Mouse (Mus musculus) hindbrain, embryonic 12.5 days (tissue): ENCODE results near the gene Bcl2l11. TPM values are rescaled to one million over a fixed set of nuclear protein-coding genes. Genes with fewer than 3 reads are reported as not detected.

Source experiments
- ATAC-seq: fragments of 200-750 bp; cut with Nextera tagmentation; 2 replicates; pipeline ENCODE4 v1.8.0; 2017; ENCODE audit warnings: moderate TSS enrichment; ENCODE audit not compliant: low FRiP score
- H3K27ac ChIP-seq: fragments of 300-500 bp; sonication (generic); 2 replicates; pipeline ENCODE4 v1.5.1; 2016; ENCODE audit warnings: mild to moderate bottlenecking
- H3K27me3 ChIP-seq: fragments of 300-500 bp; sonication (generic); 2 replicates; pipeline ENCODE4 v1.6.1; 2016; ENCODE audit warnings: mild to moderate bottlenecking
- H3K36me3 ChIP-seq: fragments of 300-500 bp; sonication (generic); 2 replicates; pipeline ENCODE4 v1.6.1; 2016; ENCODE audit warnings: mild to moderate bottlenecking
- H3K4me1 ChIP-seq: fragments of 300-500 bp; sonication (generic); 2 replicates; pipeline ENCODE4 v1.6.1; 2016
- H3K4me2 ChIP-seq: fragments of 300-500 bp; sonication (generic); replicated peaks from 2 replicates; pipeline ENCODE4 v1.6.1; 2016; ENCODE audit warnings: mild to moderate bottlenecking
- H3K4me3 ChIP-seq: fragments of 300-500 bp; sonication (generic); 2 replicates; pipeline ENCODE4 v1.5.1; 2016; ENCODE audit warnings: mild to moderate bottlenecking
- H3K9ac ChIP-seq: fragments of 300-500 bp; sonication (generic); 2 replicates; pipeline ENCODE4 v1.6.1; 2016; ENCODE audit warnings: mild to moderate bottlenecking, moderate library complexity
- H3K9me3 ChIP-seq: fragments of 300-500 bp; sonication (generic); replicated peaks from 2 replicates; pipeline ENCODE4 v1.6.1; 2016; ENCODE audit warnings: mild to moderate bottlenecking
- WGBS: fragments of 180-500 bp; shearing (Covaris S2); methylation state at CpG from one replicate; pipeline ENCODE4 v1.1.7; 2016; 5-methylcytosine and 5-hydroxymethylcytosine counted together
- polyA plus RNA-seq: library from polyadenylated mRNA; unstranded; fragments of >200 nt; fragmentation: Nextera tagmentation; extraction: Ambion mirVana; gene quantifications from 2 replicates; pipeline ENCODE4 v1.2.1, GENCODE M21; 2016

The Bcl2l11 gene
- polyA plus RNA-seq, 1 experiment from 2014 or later: 26.3 TPM

DNA sequence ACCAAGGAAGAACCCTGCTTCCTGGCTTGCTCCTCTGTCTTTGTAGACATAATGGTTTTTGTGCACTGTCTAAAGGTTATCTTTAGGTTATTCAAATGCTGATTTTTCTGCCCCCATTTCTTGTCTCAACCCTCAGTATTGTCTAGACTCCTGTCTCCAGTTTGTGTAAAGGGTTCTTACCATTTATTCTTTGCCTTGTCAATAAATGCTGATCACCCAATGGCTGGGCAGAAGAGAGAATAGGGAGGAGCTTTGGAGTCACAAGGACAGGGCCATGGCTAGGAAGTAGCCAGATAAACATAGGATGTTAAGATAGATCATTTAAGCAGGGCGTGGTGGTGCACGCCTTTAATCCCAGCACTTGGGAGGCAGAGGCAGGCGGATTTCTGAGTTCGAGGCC lies 57.9 kb downstream of the Bcl2l11 start:
- Histone ChIP-seq H3K4me1 (peaks cover 8% of the 10 kb centered on the region), H3K4me3 (no peak overlapping the region), H3K9me3 (no peaks in the 10 kb centered on the region), H3K9ac (no peak overlapping the region), H3K36me3 (no peaks in the 10 kb centered on the region), H3K4me2 (no peak overlapping the region), H3K27ac (no peak overlapping the region), H3K27me3 (no peaks in the 10 kb centered on the region)
- 95% methylated on average over 4 of the region's 4 CpGs for WGBS
- no peak for ATAC-seq

DNA sequence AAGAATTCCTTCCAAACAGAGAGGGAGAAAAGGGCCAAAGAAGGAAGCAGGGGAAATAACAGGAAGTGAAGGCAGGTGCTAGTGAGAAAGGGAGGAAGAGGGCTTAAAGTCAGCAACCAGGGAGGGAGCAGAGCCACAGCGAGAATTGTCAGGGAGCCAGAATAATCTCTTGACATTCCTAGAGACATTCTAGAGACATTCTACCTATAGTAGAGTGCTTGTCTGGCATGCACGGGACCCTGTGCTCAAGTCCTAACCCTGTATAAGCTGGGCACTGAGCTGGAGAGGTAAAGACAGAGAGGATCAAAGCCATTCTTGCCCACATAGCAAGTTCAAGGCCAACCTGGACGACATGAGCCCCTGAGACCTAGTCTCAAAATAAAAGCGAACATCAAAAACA lies 60.1 kb downstream of the Bcl2l11 start:
- no peak for ATAC-seq
- 79% methylated on average over 4 of the region's 4 CpGs for WGBS

DNA sequence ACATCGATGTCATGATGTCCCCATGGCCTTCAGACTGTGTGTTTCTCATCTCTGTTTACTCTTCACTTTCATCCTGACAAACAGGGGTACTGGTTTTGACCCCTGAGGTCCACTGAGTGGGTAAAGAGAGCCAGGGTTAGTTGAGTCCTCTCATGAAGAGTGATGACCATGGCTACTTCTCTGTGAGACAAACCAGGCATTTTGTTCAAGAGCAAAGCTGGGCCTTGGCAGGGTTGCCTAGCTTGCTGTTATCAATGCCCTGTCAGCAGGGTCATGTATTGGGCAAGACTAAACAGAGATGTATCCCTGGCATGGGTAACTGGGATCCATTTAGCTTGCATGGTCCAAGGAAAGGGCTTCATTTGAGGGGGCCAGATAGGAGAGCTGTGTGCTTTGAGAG lies 61.4 kb downstream of the Bcl2l11 start:
- Histone ChIP-seq H3K4me3 (no peak overlapping the region), H3K9me3 (no peaks in the 10 kb centered on the region), H3K4me2 (no peak overlapping the region), H3K27me3 (no peaks in the 10 kb centered on the region), H3K27ac (no peak overlapping the region), H3K36me3 (no peaks in the 10 kb centered on the region), H3K4me1 (no peaks in the 10 kb centered on the region), H3K9ac (no peak overlapping the region)
- ATAC-seq: no peak
- WGBS: 97% methylated on average over 1 of the region's 1 CpGs

More for the DNA sequence above, 60.1 kb downstream of the Bcl2l11 start:
- H3K27ac ChIP-seq: no peak overlapping the region
- H3K4me1 ChIP-seq: no peaks in the 10 kb centered on the region
- no peak overlapping the region for H3K9ac ChIP-seq
- H3K27me3 ChIP-seq: no peaks in the 10 kb centered on the region
- no peaks in the 10 kb centered on the region for H3K9me3 ChIP-seq
- no peak overlapping the region for H3K4me2 ChIP-seq
- H3K36me3 ChIP-seq: no peaks in the 10 kb centered on the region
- H3K4me3 ChIP-seq: no peak overlapping the region

DNA sequence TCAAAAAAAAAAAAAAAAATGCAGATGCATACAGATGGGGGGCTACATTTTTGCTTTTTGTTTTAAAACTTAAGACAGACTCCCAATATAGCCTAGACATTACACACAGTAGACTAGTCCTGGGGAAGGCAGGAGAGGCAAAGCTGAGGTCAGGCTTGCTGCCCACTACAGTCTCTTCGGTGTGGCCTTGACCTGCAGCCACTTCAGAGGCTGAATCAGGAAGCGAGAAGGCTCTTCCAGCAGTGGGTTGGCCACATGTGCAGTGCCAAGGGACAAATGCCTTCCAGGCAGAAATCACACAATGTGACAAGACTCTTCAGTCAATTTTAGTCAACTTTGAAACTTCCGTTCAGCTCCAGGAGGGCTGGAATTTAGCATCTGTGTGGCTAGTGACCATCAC lies 62.6 kb downstream of the Bcl2l11 start:
- no peak for ATAC-seq
- 84% methylated on average over 3 of the region's 3 CpGs for WGBS
- no peaks in the 10 kb centered on the region for H3K9me3 ChIP-seq
- H3K36me3 ChIP-seq: no peaks in the 10 kb centered on the region
- no peaks in the 10 kb centered on the region for H3K4me1 ChIP-seq
- no peak overlapping the region for H3K27ac ChIP-seq
- no peaks in the 10 kb centered on the region for H3K27me3 ChIP-seq
- no peak overlapping the region for H3K9ac ChIP-seq
- no peak overlapping the region for H3K4me3 ChIP-seq
- no peak overlapping the region for H3K4me2 ChIP-seq

DNA sequence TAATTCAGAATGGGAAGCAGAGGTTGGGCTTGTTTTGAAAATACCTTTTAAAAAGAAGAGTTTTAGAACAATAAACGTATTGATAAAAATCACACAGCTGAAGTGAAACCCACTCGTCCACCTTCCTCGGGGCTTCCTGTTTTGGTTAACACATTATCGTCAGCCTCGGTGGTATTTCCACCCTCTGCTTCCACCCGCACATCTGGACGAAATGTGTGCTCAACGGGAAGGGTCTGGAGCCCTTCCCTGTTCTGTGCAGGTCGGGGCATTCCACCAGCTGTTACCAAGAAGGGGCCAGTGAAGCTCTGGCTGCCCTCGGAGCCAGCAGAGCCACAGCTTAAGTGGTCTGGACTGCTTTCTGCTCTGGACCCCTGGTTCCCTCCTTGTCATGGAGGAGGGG lies 63.9 kb downstream of the Bcl2l11 start:
- H3K27ac ChIP-seq: peak overlapping the region; percentile 40; the same call in 1 of the 2 replicates
- no peak for ATAC-seq
- no peak overlapping the region for H3K9ac ChIP-seq
- H3K36me3 ChIP-seq: no peaks in the 10 kb centered on the region
- WGBS: 60% methylated on average over 10 of the region's 10 CpGs
- H3K9me3 ChIP-seq: no peaks in the 10 kb centered on the region
- H3K4me1 ChIP-seq: no peaks in the 10 kb centered on the region
- H3K27me3 ChIP-seq: no peaks in the 10 kb centered on the region
- H3K4me3 ChIP-seq: no peak overlapping the region
- no peak overlapping the region for H3K4me2 ChIP-seq

DNA sequence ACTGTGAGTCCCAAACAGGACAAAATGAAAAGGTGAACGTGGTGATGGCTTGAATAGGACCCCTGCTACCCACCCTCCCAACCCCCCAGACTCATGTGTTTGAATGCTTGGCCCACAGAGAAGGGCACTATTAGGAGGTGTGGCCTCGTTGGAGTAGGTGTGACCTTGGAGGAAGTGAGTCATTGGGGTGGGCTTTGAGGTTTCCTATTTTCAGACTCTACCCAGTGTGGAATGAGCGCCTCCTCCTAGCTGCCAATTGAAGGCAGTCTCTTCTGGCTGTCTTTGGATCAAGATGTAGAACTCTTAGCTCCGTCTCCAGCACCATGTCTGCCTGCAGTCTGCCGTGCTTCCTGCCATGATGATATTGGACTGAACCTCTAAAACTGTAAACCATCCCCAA lies 64.4 kb downstream of the Bcl2l11 start:
- H3K4me2 ChIP-seq: no peak overlapping the region
- no peak overlapping the region for H3K27ac ChIP-seq
- H3K9ac ChIP-seq: no peak overlapping the region
- no peaks in the 10 kb centered on the region for H3K36me3 ChIP-seq
- H3K9me3 ChIP-seq: no peaks in the 10 kb centered on the region
- H3K27me3 ChIP-seq: no peaks in the 10 kb centered on the region
- no peaks in the 10 kb centered on the region for H3K4me1 ChIP-seq
- WGBS: 83% methylated on average over 5 of the region's 5 CpGs
- H3K4me3 ChIP-seq: no peak overlapping the region
- no peak for ATAC-seq

DNA sequence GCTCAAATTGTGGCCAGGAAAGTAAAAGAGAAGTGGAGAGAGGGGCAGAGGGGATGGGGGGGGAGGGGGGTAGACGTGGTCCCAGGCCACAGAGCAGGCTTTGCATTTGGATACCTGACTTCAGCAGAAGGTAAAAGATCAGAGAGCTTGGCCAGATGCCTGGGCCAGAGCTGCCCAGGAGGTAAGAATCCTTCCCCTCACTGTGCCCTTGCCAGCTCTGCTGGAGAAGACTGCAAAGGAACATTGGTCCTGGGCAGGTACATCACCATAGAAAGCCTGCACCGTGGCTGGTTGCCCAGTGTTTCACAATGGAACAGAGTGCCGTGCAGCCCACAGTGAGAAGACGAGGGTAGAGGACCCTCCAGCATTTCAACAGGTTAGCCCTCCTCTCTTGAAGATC lies 67.6 kb downstream of the Bcl2l11 start:
- no peaks in the 10 kb centered on the region for H3K36me3 ChIP-seq
- H3K4me1 ChIP-seq: no peaks in the 10 kb centered on the region
- H3K9me3 ChIP-seq: no peaks in the 10 kb centered on the region
- no peak overlapping the region for H3K27ac ChIP-seq
- H3K4me3 ChIP-seq: no peak overlapping the region
- H3K9ac ChIP-seq: no peak overlapping the region
- WGBS: 79% methylated on average over 4 of the region's 4 CpGs
- no peak for ATAC-seq
- H3K4me2 ChIP-seq: no peak overlapping the region
- H3K27me3 ChIP-seq: no peaks in the 10 kb centered on the region

DNA sequence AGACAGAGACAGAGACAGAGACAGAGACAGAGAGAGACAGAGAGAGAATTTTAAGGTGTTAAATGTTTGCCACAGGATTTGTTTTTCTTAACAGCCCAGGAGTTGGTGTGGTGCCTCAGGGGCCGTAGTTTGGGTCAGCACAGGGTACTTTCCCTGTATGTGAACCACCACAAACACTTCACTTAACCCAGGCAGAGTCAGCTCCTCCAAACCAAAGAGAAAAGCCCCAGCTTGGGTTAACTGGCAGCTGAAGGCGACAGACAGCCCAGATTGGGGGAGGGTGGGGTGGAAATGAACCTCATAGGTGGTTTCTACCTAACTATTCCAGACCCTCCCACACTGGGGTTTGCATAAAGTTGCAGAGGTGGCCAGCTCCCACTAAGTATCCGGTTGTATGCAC lies 71.5 kb downstream of the Bcl2l11 start:
- 78% methylated on average over 3 of the region's 3 CpGs for WGBS
- ATAC-seq: no peak
- no peaks in the 10 kb centered on the region for H3K4me1 ChIP-seq

DNA sequence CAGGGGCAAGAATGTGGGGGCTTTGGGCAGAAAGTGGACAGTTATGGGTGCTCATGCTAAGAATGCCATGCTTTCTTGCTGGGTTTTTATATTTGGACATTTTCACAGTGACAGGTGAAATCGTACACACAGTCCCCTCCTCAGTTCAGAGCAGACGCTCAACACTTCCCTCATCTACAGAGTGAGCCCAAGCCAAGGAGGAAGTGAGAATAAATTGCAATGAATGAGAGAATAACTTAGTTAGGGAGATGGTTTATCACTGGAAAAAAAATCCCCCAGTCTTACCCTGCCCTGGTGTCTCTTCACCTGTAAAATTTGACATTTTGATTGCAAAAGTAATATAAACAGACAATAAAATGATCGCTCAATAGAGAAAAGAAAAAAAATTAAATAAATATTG lies 77.3 kb downstream of the Bcl2l11 start:
- Histone ChIP-seq H3K9ac (no peak overlapping the region), H3K36me3 (no peaks in the 10 kb centered on the region), H3K4me1 (no peaks in the 10 kb centered on the region), H3K4me2 (no peak overlapping the region), H3K27ac (no peak overlapping the region), H3K9me3 (no peaks in the 10 kb centered on the region), H3K4me3 (no peak overlapping the region), H3K27me3 (no peaks in the 10 kb centered on the region)
- ATAC-seq: no peak
- 81% methylated on average over 3 of the region's 3 CpGs for WGBS

More for the DNA sequence above, 71.5 kb downstream of the Bcl2l11 start:
- Histone ChIP-seq H3K9me3 (no peaks in the 10 kb centered on the region), H3K36me3 (no peaks in the 10 kb centered on the region), H3K4me2 (no peak overlapping the region), H3K9ac (no peak overlapping the region), H3K27ac (no peak overlapping the region), H3K27me3 (no peaks in the 10 kb centered on the region), H3K4me3 (no peak overlapping the region)

DNA sequence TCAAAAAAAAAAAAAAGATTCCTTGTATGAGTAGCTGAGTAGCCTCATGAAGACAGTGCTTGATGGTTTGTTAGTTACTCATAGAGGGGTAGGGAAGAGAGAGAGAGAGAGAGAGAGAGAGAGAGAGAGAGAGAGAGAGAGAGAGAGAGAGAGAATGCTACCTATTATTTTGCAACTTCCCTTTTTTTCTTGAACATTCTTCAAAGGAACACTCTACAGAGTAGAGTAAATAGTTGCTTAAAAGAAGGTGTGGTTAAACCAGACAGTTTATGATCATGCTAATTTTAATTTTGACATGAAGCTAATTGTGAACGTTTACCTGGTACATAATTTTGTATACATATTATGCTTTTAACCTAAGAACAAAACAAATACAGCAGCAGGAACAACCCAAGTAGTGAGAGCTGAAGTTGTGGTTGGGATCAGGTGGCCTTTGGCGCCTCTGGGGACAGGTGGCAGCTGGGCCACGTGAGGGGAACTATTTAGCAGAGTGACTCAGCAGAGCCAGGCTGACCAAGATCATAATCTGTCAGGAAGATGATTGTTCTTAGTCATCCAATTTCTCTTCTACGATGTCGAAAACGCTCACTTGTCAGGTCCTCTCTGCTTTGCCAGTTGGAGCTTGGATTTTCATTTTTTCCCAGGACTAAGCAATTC lies 78.0 kb downstream of the Bcl2l11 start:
- Histone ChIP-seq H3K9ac (no peak overlapping the region), H3K27ac (no peak overlapping the region), H3K9me3 (no peaks in the 10 kb centered on the region), H3K27me3 (no peaks in the 10 kb centered on the region), H3K4me3 (no peak overlapping the region), H3K4me1 (no peaks in the 10 kb centered on the region), H3K36me3 (no peaks in the 10 kb centered on the region), H3K4me2 (no peak overlapping the region)
- no peak for ATAC-seq
- 86% methylated on average over 6 of the region's 6 CpGs for WGBS

DNA sequence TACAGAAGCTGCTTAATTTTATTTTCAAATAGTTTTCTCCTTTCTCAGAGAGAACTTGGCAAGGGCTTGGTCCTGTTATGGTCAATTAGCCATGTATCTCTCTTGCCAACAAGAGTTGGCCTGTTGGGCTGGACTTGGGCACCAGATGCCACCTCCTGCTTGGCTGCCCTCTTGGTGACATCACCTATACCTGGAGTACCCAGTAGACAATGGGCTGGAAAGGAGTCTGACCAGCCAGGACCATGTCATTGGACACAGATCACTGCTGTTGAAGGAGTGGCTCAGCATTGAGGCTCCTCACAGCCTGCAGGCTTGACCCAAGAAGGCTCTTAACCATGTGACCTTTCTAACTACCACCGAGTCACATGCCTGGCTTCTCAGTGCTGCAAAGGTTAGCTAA lies 82.7 kb downstream of the Bcl2l11 start:
- no peak for ATAC-seq
- Histone ChIP-seq H3K9ac (no peak overlapping the region), H3K9me3 (no peaks in the 10 kb centered on the region), H3K4me2 (no peak overlapping the region), H3K27ac (no peak overlapping the region), H3K4me1 (peaks cover 21% of the 10 kb centered on the region), H3K4me3 (no peak overlapping the region), H3K36me3 (no peaks in the 10 kb centered on the region), H3K27me3 (peaks cover 2% of the 10 kb centered on the region; the same call in 1 of the 2 replicates)
- WGBS: 83% methylated on average over 1 of the region's 1 CpGs

DNA sequence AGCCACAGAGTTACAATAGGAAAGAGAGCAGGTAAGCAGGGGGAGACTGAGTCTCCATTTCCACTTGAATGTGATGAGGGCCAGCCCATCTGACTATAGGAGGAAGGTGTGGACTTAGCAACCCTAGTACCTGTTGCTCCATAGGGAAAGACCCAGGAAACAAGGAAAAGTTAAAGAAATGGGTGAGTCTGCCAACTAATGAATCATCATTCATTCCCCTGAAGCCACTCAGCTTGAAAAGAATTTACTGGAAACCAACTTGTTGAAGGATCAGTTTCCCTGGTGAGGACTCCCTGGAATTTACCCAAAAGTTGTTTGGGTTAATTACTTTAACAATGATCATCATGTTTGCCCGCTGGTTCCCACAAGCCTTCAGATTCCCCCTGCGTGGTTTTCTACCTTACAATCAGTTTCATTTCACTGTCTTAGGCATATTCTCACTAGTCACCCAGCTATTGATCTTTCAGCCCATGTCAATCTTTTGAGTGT lies 84.0 kb downstream of the Bcl2l11 start:
- WGBS: 66% methylated on average over 2 of the region's 2 CpGs
- Histone ChIP-seq H3K4me1 (peaks cover 21% of the 10 kb centered on the region), H3K4me3 (no peak overlapping the region), H3K36me3 (no peaks in the 10 kb centered on the region), H3K27me3 (peaks cover 2% of the 10 kb centered on the region; the same call in 1 of the 2 replicates), H3K9me3 (no peaks in the 10 kb centered on the region), H3K9ac (no peak overlapping the region), H3K27ac (no peak overlapping the region), H3K4me2 (no peak overlapping the region)
- ATAC-seq: no peak

DNA sequence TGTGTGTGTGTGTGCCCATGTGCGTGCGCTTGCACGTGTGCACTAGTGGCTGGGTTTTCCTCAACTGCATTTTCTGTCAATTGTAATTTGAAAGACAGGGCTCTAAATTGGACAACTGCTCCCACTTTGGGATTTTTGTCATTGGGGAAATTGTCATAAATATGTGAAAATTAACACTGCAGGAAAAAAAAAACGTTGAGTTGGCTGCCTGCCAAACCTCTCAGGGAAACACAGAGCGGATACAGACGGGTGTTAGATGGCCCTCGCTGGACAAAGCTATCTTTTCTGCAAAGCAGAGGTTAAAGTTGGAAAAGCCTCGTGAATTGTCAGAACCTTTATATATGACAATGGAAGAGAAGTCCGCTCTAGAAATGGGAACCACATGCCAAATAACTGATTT lies 84.5 kb downstream of the Bcl2l11 start:
- Histone ChIP-seq H3K9ac (no peak overlapping the region), H3K4me3 (no peak overlapping the region), H3K9me3 (no peaks in the 10 kb centered on the region), H3K27me3 (peaks cover 2% of the 10 kb centered on the region; the same call in 1 of the 2 replicates), H3K4me2 (no peak overlapping the region), H3K36me3 (no peaks in the 10 kb centered on the region), H3K27ac (no peak overlapping the region), H3K4me1 (peaks cover 21% of the 10 kb centered on the region)
- WGBS: 43% methylated on average over 9 of the region's 9 CpGs
- ATAC-seq: no peak
